In the genomic region with DNA sequence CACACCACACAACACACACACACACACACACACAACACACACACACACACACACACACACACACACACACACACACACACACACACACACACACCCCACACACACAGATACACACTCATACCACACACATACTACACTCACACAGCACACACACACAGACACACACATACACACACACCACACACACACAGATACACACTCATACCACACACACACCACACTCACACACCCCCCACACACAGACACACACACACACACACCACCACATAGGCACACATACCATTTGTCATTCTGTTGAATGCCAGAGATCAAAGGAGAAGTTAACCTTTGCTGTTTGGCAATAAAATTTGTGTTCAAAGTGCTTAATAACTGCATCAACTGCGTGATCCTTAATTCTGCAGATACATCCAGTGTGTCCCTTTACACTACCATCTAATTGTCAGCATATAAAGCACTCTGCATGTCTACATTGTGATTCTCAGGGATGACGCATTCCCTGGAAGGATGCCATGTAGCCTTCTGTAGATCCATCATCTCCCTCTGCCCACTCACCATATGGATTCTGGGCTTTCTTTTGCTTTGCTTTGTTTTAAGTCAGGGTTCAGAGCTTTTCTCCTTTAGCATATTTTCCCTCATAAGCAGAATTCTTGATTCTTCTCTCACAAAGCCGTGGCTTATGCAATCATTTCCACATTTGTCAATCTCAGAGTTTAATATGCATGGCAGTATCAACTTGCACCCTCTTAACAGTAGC, we compare ENCODE assay signal across 9 mouse cellular contexts.
DNase-seq lines count a peak whose midpoint lies in the region; ATAC-seq lines count a peak whose summit lies in the region.
"Had no signal": no experiment of that assay in that cellular context is flagged by ENCODE, and none has a peak within 500 bp of the region (broad histone marks: within the 10 kb centered on the region; RNA-seq: fewer than 3 reads in every experiment).

No protein-coding gene starts in this region.

- H3K4me3 ChIP-seq in heart, embryonic 16.5 days (ENCODE audit: low read length) = no peak overlapping the region
- no peak overlapping the region for H3K4me3 ChIP-seq in forebrain, embryonic 16.5 days (replicated peaks; ENCODE audit: low read length)
- H3K4me3 ChIP-seq: embryonic facial prominence, embryonic 12.5 days had no signal

- ATAC-seq in heart, embryonic 16.5 days (replicated peaks; ENCODE audit: extremely low read depth, insufficient read depth, low FRiP score) = no peak
- peak; percentile 85 for ATAC-seq in forebrain, embryonic 16.5 days

- no peak for DNase-seq in heart, adult 9 months (ENCODE audit: low spot score in 2 of 2)
- DNase-seq in adrenal gland, adult 8-10 months = peak; percentile 2
- DNase-seq in left cerebral cortex, postnatal 10 days (ENCODE audit: extremely low spot score in 1 of 2, low spot score in 2 of 2) = peak; percentile 55 to 82
- DNase-seq in Muller cell, postnatal 12 days (ENCODE audit: inconsistent ontology term) = no peak
- no peak for DNase-seq in ovary, postnatal 14 days (ENCODE audit: low spot score)
- DNase-seq in T-cell, adult 2 months (ENCODE audit: low spot score) = no peak

- H3K36me3 ChIP-seq in heart, embryonic 16.5 days (ENCODE audit: control insufficient read depth, insufficient read depth) = no peaks in the 10 kb centered on the region
- no peaks in the 10 kb centered on the region for H3K36me3 ChIP-seq in forebrain, embryonic 16.5 days (ENCODE audit: control insufficient read depth, insufficient read depth)
- H3K36me3 ChIP-seq: embryonic facial prominence, embryonic 12.5 days had no signal

- intact Hi-C loops in left cerebral cortex, postnatal 10 days (cut with DNase I) = no loop called here

- no peak overlapping the region for H3K27ac ChIP-seq in heart, embryonic 16.5 days (ENCODE audit: low read length)
- H3K27ac ChIP-seq in forebrain, embryonic 16.5 days (ENCODE audit: low read length) = peak overlapping the region; percentile 24; the same call in 1 of the 2 replicates
- H3K27ac ChIP-seq: embryonic facial prominence, embryonic 12.5 days had no signal

- no peak overlapping the region for H3K9ac ChIP-seq in heart, embryonic 16.5 days (ENCODE audit: low read length)
- no peak overlapping the region for H3K9ac ChIP-seq in forebrain, embryonic 16.5 days (replicated peaks; ENCODE audit: low read depth, low read length)
- H3K9ac ChIP-seq: embryonic facial prominence, embryonic 12.5 days had no signal

- peak overlapping the region; percentile 34; the same call in 1 of the 2 replicates for H3K4me2 ChIP-seq in heart, embryonic 16.5 days (ENCODE audit: low read depth, low read length)
- no peak overlapping the region for H3K4me2 ChIP-seq in forebrain, embryonic 16.5 days (ENCODE audit: low read length)
- H3K4me2 ChIP-seq: embryonic facial prominence, embryonic 12.5 days had no signal

- no peaks in the 10 kb centered on the region for H3K9me3 ChIP-seq in heart, embryonic 16.5 days (replicated peaks; ENCODE audit: control insufficient read depth, low read length)
- no peaks in the 10 kb centered on the region for H3K9me3 ChIP-seq in forebrain, embryonic 16.5 days (ENCODE audit: control insufficient read depth, low read length)
- H3K9me3 ChIP-seq: embryonic facial prominence, embryonic 12.5 days had no signal

- H3K27me3 ChIP-seq in heart, embryonic 16.5 days (ENCODE audit: control insufficient read depth, insufficient read depth, low read length) = no peaks in the 10 kb centered on the region
- no peaks in the 10 kb centered on the region for H3K27me3 ChIP-seq in forebrain, embryonic 16.5 days (replicated peaks; ENCODE audit: control insufficient read depth, insufficient read depth, low read length)
- H3K27me3 ChIP-seq: embryonic facial prominence, embryonic 12.5 days had no signal

- WGBS in heart, embryonic 16.5 days = 50% methylated on average over 3 of the region's 3 CpGs
- WGBS in forebrain, embryonic 16.5 days = 36% methylated on average over 3 of the region's 3 CpGs

- 0 out of 2 replicates have a peak, but pooled peaks cover 3% of the 10 kb centered on the region for H3K4me1 ChIP-seq in heart, embryonic 16.5 days (ENCODE audit: control insufficient read depth, insufficient read depth, low read length)
- peaks cover 13% of the 10 kb centered on the region for H3K4me1 ChIP-seq in forebrain, embryonic 16.5 days (replicated peaks; ENCODE audit: control insufficient read depth, insufficient read depth, low read length)
- H3K4me1 ChIP-seq: embryonic facial prominence, embryonic 12.5 days had no signal

Comparison
In these comparisons a context has a peak if more than half of its experiments do, and no peak if none do; other contexts are left out.
1. DNase-seq: peak in adrenal gland, adult 8-10 months (single experiment) and left cerebral cortex, postnatal 10 days (2 of 2); none in heart, adult 9 months (0 of 2), Muller cell, postnatal 12 days (single experiment), ovary, postnatal 14 days (single experiment) and T-cell, adult 2 months (single experiment).